Mouse (Mus musculus) forebrain, embryonic 14.5 days (tissue): ENCODE measurements at regions not wholly inside any gene's neighbourhood (a gene's known extent, or its start where the extent isn't known, plus 50 kb on each side); places are given as distances from the start of the nearest gene placed in this dataset.

Source experiments
- ATAC-seq: fragments of 200-750 bp; cut with Nextera tagmentation; 2 replicates; pipeline ENCODE4 v1.8.0; 2017; ENCODE audit warnings: mild to moderate bottlenecking, moderate library complexity
- DNase-seq: peaks from one replicate; pipeline ENCODE4 v3.0.0-alpha.2; 2015; ENCODE audit warnings: low spot score
- H3K27ac ChIP-seq: fragments of 300-500 bp; sonication (generic); 2 replicates; pipeline ENCODE4 v1.5.1; 2014; ENCODE audit warnings: low read depth, mild to moderate bottlenecking, control low read depth, low read length, moderate library complexity
- H3K27me3 ChIP-seq: fragments of 300-500 bp; sonication (generic); replicated peaks from 2 replicates; pipeline ENCODE4 v1.6.1; 2014; ENCODE audit warnings: low read length, control low read depth, mixed read lengths; ENCODE audit not compliant: control insufficient read depth, insufficient read depth
- H3K36me3 ChIP-seq: fragments of 300-500 bp; sonication (generic); 2 replicates; pipeline ENCODE4 v1.6.1; 2014; ENCODE audit warnings: low read length, control low read depth; ENCODE audit not compliant: control insufficient read depth, insufficient read depth
- H3K4me1 ChIP-seq: fragments of 300-500 bp; sonication (generic); 2 replicates; pipeline ENCODE4 v1.6.1; 2014; ENCODE audit warnings: antibody characterized with exemption, low read length, control low read depth; ENCODE audit not compliant: control insufficient read depth, insufficient read depth
- H3K4me2 ChIP-seq: fragments of 300-500 bp; sonication (generic); 2 replicates; pipeline ENCODE4 v1.6.1; 2014; ENCODE audit warnings: mild to moderate bottlenecking, control low read depth, low read length
- H3K4me3 ChIP-seq: fragments of 300-500 bp; sonication (generic); 2 replicates; pipeline ENCODE4 v1.5.1; 2014; ENCODE audit warnings: low read depth, low read length, control low read depth
- H3K9ac ChIP-seq: fragments of 300-500 bp; sonication (generic); 2 replicates; pipeline ENCODE4 v1.6.1; 2014; ENCODE audit warnings: mild to moderate bottlenecking, low read length, control low read depth, moderate library complexity
- H3K9me3 ChIP-seq: fragments of 300-500 bp; sonication (generic); replicated peaks from 2 replicates; pipeline ENCODE4 v1.6.1; 2016; ENCODE audit warnings: low read length, control low read depth, mixed read lengths; ENCODE audit not compliant: control insufficient read depth
- WGBS: fragments of 180-500 bp; shearing (Covaris S2); extraction: QIAGEN DNeasy Blood & Tissue Kit; methylation state at CpG from one replicate; pipeline ENCODE4 v1.1.7; 2014; 5-methylcytosine and 5-hydroxymethylcytosine counted together

DNA sequence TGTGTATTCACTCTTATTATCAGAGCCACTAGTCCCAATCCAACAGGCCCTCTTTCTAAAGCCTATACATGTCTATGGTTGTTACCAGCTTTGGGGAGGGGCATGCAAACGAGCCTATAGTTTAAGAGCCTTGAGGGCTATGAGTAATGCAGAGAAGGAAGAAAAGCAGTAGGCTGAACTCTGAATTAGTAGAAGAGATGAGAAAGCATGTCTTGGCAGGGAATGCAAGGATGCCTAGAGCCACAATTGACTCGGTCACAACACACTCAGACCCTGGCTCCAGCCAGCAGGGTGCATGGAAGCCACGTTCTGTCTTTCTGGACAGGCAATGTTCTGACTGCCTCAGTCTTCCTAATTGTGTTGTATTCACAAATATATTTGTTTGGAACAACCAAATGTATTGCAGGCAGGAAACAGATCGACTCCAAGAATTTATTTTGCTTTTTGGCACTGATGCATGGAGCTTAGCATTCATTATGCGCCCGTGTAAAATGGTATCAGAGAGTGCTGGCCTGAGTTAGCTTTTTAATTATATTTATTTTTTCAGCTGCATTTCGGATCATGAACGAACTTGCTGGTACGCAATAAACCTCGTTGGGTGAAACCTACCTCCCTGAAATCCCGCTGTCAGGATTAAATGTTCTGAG lies 110.2 kb downstream of the Rybp start:
- H3K27ac ChIP-seq, result no peak overlapping the region
- DNase-seq (peak; percentile 25), ATAC-seq (no peak)
- H3K4me3 ChIP-seq, result no peak overlapping the region
- H3K36me3 ChIP-seq, result no peaks in the 10 kb centered on the region
- H3K4me1 ChIP-seq, result peaks cover 4% of the 10 kb centered on the region; the same call in 1 of the 2 replicates
- H3K27me3 ChIP-seq, result no peaks in the 10 kb centered on the region
- WGBS, result 68% methylated on average over 11 of the region's 11 CpGs
- no peak overlapping the region for H3K9ac ChIP-seq
- no peak overlapping the region for H3K4me2 ChIP-seq
- H3K9me3 ChIP-seq, result no peaks in the 10 kb centered on the region

- Histone ChIP-seq H3K4me3 (peak overlapping the region; percentile 10; the same call in 1 of the 2 replicates), H3K4me1 (peaks cover 7% of the 10 kb centered on the region; the same call in 1 of the 2 replicates), H3K4me2 (peak overlapping the region; percentile 44), H3K9ac (peak overlapping the region; percentile 41; the same call in 1 of the 2 replicates), H3K9me3 (no peaks in the 10 kb centered on the region), H3K36me3 (no peaks in the 10 kb centered on the region), H3K27ac (no peak overlapping the region), H3K27me3 (no peaks in the 10 kb centered on the region)
- DNase-seq (peak; percentile 79), ATAC-seq (no peak; the same call in 1 of the 2 replicates)
- WGBS, result 2% methylated on average over 22 of the region's 22 CpGs
Measured at GRCm38 (mm10) chr6:100170711-100171348, 116.5 kb downstream of the Rybp start.

GRCm38 (mm10) chr6:100167321-100167720 lies 120.0 kb downstream of the Rybp start:
- no peak overlapping the region for H3K27ac ChIP-seq
- H3K4me1 ChIP-seq, result peaks cover 25% of the 10 kb centered on the region
- no peak for DNase-seq
- no peak overlapping the region for H3K4me3 ChIP-seq
- no peak overlapping the region for H3K9ac ChIP-seq
- ATAC-seq, result no peak
- H3K9me3 ChIP-seq, result no peaks in the 10 kb centered on the region
- H3K27me3 ChIP-seq, result no peaks in the 10 kb centered on the region
- no peak overlapping the region for H3K4me2 ChIP-seq
- 82% methylated on average over 5 of the region's 5 CpGs for WGBS
- H3K36me3 ChIP-seq, result no peaks in the 10 kb centered on the region

DNA sequence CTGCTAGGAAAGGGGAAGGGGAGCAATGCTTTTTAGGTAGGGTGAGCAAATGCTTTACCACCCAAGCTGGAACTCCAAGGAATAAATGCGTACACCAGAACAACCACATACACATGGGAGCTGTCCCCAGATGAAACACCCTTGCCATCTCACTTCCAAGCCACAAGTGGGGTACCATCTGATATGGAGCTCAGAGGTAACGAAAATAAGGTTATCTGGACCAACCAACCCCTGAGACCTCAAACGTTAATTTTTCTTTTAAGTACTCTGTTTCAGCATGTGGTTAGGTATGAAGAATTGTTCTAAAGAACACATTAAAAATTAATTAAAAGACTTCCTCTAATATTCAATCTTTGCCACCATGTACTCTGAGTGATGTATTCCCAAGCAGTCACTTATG lies 121.5 kb downstream of the Rybp start:
- H3K4me2 ChIP-seq, result no peak overlapping the region
- no peaks in the 10 kb centered on the region for H3K9me3 ChIP-seq
- no peak overlapping the region for H3K9ac ChIP-seq
- H3K4me3 ChIP-seq, result no peak overlapping the region
- ATAC-seq, result no peak
- H3K4me1 ChIP-seq, result peaks cover 21% of the 10 kb centered on the region
- H3K36me3 ChIP-seq, result no peaks in the 10 kb centered on the region
- 88% methylated on average over 3 of the region's 3 CpGs for WGBS
- no peaks in the 10 kb centered on the region for H3K27me3 ChIP-seq
- DNase-seq, result no peak
- H3K27ac ChIP-seq, result no peak overlapping the region

DNA sequence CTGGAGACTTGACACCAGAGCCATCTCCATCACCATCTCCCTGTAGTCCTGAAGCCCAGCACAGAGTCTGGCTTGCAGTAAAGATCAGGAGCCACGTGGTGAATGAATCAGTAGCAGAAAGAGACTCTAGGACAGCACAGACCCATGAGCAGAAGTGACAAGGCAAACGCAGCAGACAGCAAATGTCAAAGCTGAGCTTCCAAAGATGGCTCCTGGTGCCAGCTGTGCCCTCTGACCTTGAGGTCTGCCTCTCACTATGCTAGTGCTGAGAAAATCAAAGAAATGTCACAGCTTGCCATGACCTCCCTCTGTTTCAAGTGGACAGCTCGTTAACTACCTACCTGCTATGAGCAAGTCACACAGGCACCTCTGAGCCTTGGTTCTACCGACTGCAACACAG lies 123.1 kb downstream of the Rybp start:
- 28% methylated on average over 4 of the region's 4 CpGs for WGBS
- no peak for DNase-seq
- H3K4me3 ChIP-seq, result no peak overlapping the region
- H3K4me2 ChIP-seq, result no peak overlapping the region
- peaks cover 17% of the 10 kb centered on the region for H3K4me1 ChIP-seq
- no peak for ATAC-seq
- H3K36me3 ChIP-seq, result no peaks in the 10 kb centered on the region
- no peaks in the 10 kb centered on the region for H3K9me3 ChIP-seq
- H3K27me3 ChIP-seq, result no peaks in the 10 kb centered on the region
- H3K9ac ChIP-seq, result no peak overlapping the region
- H3K27ac ChIP-seq, result no peak overlapping the region

DNA sequence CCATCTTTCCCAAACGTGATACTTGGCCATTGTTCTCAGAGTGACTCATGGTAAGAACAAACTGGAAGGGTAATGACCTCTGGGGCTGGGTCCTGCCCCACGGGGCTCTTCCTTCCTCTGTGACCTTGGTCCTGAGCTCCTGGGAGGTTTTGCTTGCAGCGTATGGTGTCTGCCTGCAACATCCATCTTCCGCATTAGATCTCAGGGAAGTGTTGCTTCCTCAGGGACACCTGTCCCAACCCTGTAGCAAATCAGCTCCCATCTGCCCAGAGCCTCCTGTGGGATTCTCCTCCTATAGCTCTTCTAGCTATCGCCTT lies 123.5 kb downstream of the Rybp start:
- no peak overlapping the region for H3K27ac ChIP-seq
- DNase-seq, result no peak

GRCm38 (mm10) chr6:100162961-100163813 lies 124.1 kb downstream of the Rybp start:
- no peak overlapping the region for H3K4me3 ChIP-seq
- H3K27ac ChIP-seq, result peak overlapping the region; percentile 70; the same call in 1 of the 2 replicates
- H3K9me3 ChIP-seq, result no peaks in the 10 kb centered on the region
- H3K36me3 ChIP-seq, result no peaks in the 10 kb centered on the region
- H3K27me3 ChIP-seq, result no peaks in the 10 kb centered on the region
- H3K4me2 ChIP-seq, result peak overlapping the region; percentile 38; the same call in 1 of the 2 replicates
- H3K4me1 ChIP-seq, result peaks cover 17% of the 10 kb centered on the region
- ATAC-seq (peak; percentile 87), DNase-seq (peak; percentile 86)
- peak overlapping the region; percentile 40; the same call in 1 of the 2 replicates for H3K9ac ChIP-seq
- WGBS, result 17% methylated on average over 17 of the region's 17 CpGs

More for the DNA sequence above, 123.5 kb downstream of the Rybp start:
- Histone ChIP-seq H3K4me1 (peaks cover 17% of the 10 kb centered on the region), H3K9me3 (no peaks in the 10 kb centered on the region), H3K27me3 (no peaks in the 10 kb centered on the region), H3K4me2 (no peak overlapping the region), H3K4me3 (no peak overlapping the region), H3K36me3 (no peaks in the 10 kb centered on the region), H3K9ac (no peak overlapping the region)
- no peak for ATAC-seq
- 66% methylated on average over 5 of the region's 5 CpGs for WGBS

DNA sequence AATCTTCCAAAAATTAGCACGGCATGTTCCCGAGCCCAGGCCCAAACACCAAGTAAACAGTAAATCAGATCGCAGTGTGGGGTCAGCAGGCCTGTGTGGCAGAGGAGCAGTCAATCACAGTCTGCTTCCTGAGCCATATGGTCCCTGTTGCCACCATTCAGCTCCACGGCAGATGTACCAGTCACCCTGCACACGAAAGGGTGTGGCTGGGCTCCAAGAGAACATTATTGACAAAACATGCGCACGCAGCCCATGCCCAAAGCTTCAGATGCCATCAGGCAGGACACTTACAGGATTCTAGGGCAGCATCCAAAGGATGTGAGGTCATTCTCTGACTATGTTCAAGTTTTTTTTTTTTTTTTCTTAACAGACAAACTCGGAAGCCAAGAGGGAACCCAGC lies 126.6 kb downstream of the Rybp start:
- WGBS, result 59% methylated on average over 8 of the region's 8 CpGs

More for the DNA sequence above, 126.6 kb downstream of the Rybp start:
- Histone ChIP-seq H3K9ac (no peak overlapping the region), H3K4me3 (no peak overlapping the region), H3K4me1 (peaks cover 30% of the 10 kb centered on the region), H3K27ac (no peak overlapping the region), H3K4me2 (no peak overlapping the region), H3K27me3 (no peaks in the 10 kb centered on the region), H3K9me3 (no peaks in the 10 kb centered on the region), H3K36me3 (no peaks in the 10 kb centered on the region)
- ATAC-seq (no peak), DNase-seq (peak; percentile 64)
